In the genomic region with DNA sequence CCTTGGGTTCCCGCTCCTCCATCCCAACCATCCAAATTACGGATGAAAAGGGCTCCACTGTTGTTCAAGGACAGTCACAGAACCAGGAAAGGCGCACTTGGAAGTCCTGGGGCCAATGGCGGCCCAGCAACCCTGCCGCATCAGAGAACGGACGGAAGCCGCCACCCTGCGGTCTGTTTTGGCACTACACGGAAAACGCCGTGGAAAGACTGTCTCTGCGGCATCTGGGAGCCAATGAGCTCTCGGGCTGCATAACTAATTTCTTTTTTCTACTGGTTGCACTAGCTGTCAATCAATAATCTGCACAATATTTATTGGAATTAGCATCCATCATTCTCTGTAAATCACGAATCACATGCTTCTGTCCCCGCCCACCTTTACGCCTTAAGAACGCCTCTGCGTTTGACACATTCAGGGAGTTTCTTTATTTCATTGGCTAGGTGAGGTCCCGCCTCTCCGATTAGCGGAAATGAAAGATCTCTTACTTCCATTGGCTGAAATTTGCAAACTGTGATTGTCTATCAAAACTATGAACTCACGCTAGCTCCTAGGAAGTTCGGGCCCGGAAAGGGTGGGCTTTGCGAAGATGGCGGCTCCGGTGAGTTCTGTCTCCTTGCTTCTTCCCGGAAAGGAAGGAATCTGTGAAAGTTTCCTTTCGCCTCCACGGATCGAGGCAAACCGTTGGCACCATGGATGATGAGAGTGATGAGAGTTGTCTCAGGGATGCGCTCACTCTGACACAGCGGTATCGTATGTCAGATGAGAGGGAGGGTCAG, we compare ENCODE assay signal across 8 mouse cellular contexts. TPM values are rescaled to one million over a fixed set of nuclear protein-coding genes. Genes with fewer than 3 reads are reported as not detected.
DNase-seq lines count a peak whose midpoint lies in the region; ATAC-seq and TF ChIP-seq lines count a peak whose summit lies in the region.

A gene (plus strand): TSS at position 464 of the 776 bp plus-strand sequence.

- H3K9ac ChIP-seq in heart, embryonic 15.5 days: peak within 1 kb of the TSS; percentile 79
- H3K9ac ChIP-seq in liver, embryonic 14.5 days (replicated peaks): peak within 1 kb of the TSS; percentile 88
- peak within 1 kb of the TSS; percentile 81 for H3K9ac ChIP-seq in neural tube, embryonic 11.5 days (ENCODE audit: low read length)
- H3K9ac ChIP-seq in stomach, postnatal 0 days (ENCODE audit: low read length): peak within 1 kb of the TSS; percentile 84

- TF ChIP-seq EP300 in liver, embryonic 14.5 days (IDR thresholded peaks at IDR 0.05; ENCODE audit: low read depth): peak; percentile 58
- TF ChIP-seq EP300 in stomach, postnatal 0 days (optimal IDR thresholded peaks at IDR 0.05): peak; percentile 94

- peak; percentile 96 to 99 for DNase-seq in CD8-positive naive resting alpha-beta T cell, adult 2 months (ENCODE audit: low read depth in 2 of 2, low spot score in 2 of 2)
- DNase-seq in c-Kit-positive CD71-negative TER-119-negative erythroid progenitor cells, embryonic 14.5 days (ENCODE audit: low read depth): peak; percentile 96
- DNase-seq in forebrain, embryonic 10.5 days (ENCODE audit: extremely low spot score, low spot score): peak; percentile 97
- peak; percentile 98 for DNase-seq in kidney, postnatal 25 days
- DNase-seq in liver, embryonic 14.5 days (ENCODE audit: low read depth in 3 of 3, low spot score in 3 of 3): peak; percentile 99
- DNase-seq in neural tube, embryonic 11.5 days (ENCODE audit: low spot score): peak; percentile 98
- DNase-seq in stomach, postnatal 0 days (ENCODE audit: low spot score): peak; percentile 98

- TF ChIP-seq CTCF in liver, embryonic 14.5 days (IDR thresholded peaks at IDR 0.05; ENCODE audit: low read depth): peak; percentile 96
- peak; percentile 95 for TF ChIP-seq CTCF in stomach, postnatal 0 days (IDR thresholded peaks at IDR 0.05; ENCODE audit: low read depth)

- ATAC-seq in heart, embryonic 15.5 days (replicated peaks; ENCODE audit: insufficient number of reproducible peaks, insufficient read depth, low FRiP score, low read depth): peak; percentile 94
- peak; percentile 93 for ATAC-seq in liver, embryonic 14.5 days (ENCODE audit: insufficient read depth)
- peak; percentile 96 for ATAC-seq in neural tube, embryonic 11.5 days (ENCODE audit: insufficient read depth, low FRiP score, low TSS enrichment)
- ATAC-seq in stomach, postnatal 0 days (ENCODE audit: low FRiP score, low TSS enrichment): peak; percentile 96

- H3K9me3 ChIP-seq in forebrain, embryonic 10.5 days: no peaks in the 10 kb centered on the region
- H3K9me3 ChIP-seq in heart, embryonic 15.5 days (replicated peaks): no peaks in the 10 kb centered on the region
- no peaks in the 10 kb centered on the region for H3K9me3 ChIP-seq in liver, embryonic 14.5 days (ENCODE audit: control insufficient read depth, low read length)
- no peaks in the 10 kb centered on the region for H3K9me3 ChIP-seq in neural tube, embryonic 11.5 days (ENCODE audit: control insufficient read depth, low read length)
- H3K9me3 ChIP-seq in stomach, postnatal 0 days (ENCODE audit: control insufficient read depth, low read length): no peaks in the 10 kb centered on the region

- H3K27me3 ChIP-seq in forebrain, embryonic 10.5 days (ENCODE audit: poor library complexity, severe bottlenecking): no peaks in the 10 kb centered on the region
- H3K27me3 ChIP-seq in heart, embryonic 15.5 days: no peaks in the 10 kb centered on the region
- H3K27me3 ChIP-seq in liver, embryonic 14.5 days (ENCODE audit: control insufficient read depth, insufficient read depth, low read length): no peaks in the 10 kb centered on the region
- no peaks in the 10 kb centered on the region for H3K27me3 ChIP-seq in neural tube, embryonic 11.5 days (ENCODE audit: control insufficient read depth, insufficient read depth, low read length)
- no peaks in the 10 kb centered on the region for H3K27me3 ChIP-seq in stomach, postnatal 0 days (ENCODE audit: control insufficient read depth, insufficient read depth, low read length)

- under 1% methylated on average over 36 of the region's 36 CpGs for WGBS in forebrain, embryonic 10.5 days
- WGBS in heart, embryonic 15.5 days: under 1% methylated on average over 36 of the region's 36 CpGs
- under 1% methylated on average over 36 of the region's 36 CpGs for WGBS in liver, embryonic 14.5 days (ENCODE audit: insufficient replicate concordance)
- WGBS in neural tube, embryonic 11.5 days: under 1% methylated on average over 36 of the region's 36 CpGs
- WGBS in stomach, postnatal 0 days: under 1% methylated on average over 36 of the region's 36 CpGs

- peak within 1 kb of the TSS; percentile 75 for H3K4me2 ChIP-seq in heart, embryonic 15.5 days
- peak within 1 kb of the TSS; percentile 99 for H3K4me2 ChIP-seq in liver, embryonic 14.5 days (ENCODE audit: low read depth)
- H3K4me2 ChIP-seq in neural tube, embryonic 11.5 days (ENCODE audit: low read depth): peak within 1 kb of the TSS; percentile 74
- peak within 1 kb of the TSS; percentile 71 for H3K4me2 ChIP-seq in stomach, postnatal 0 days (replicated peaks; ENCODE audit: low read depth)

- peak within 1 kb of the TSS; percentile 80 for H3K4me3 ChIP-seq in forebrain, embryonic 10.5 days
- peak within 1 kb of the TSS; percentile 78 for H3K4me3 ChIP-seq in heart, embryonic 15.5 days
- peak within 1 kb of the TSS; percentile 77 to 100 for H3K4me3 ChIP-seq in liver, embryonic 14.5 days (ENCODE audit: insufficient read depth in 1 of 2, low read depth in 2 of 2, low read length in 2 of 2)
- H3K4me3 ChIP-seq in neural tube, embryonic 11.5 days (ENCODE audit: low read depth, low read length): peak within 1 kb of the TSS; percentile 82
- peak within 1 kb of the TSS; percentile 77 for H3K4me3 ChIP-seq in stomach, postnatal 0 days (ENCODE audit: low read depth, low read length)

- H3K27ac ChIP-seq in forebrain, embryonic 10.5 days: peak within 1 kb of the TSS; percentile 94
- H3K27ac ChIP-seq in heart, embryonic 15.5 days: peak within 1 kb of the TSS; percentile 95
- peak within 1 kb of the TSS; percentile 74 for H3K27ac ChIP-seq in liver, embryonic 14.5 days
- H3K27ac ChIP-seq in neural tube, embryonic 11.5 days (ENCODE audit: low read depth, low read length): peak within 1 kb of the TSS; percentile 88
- peak within 1 kb of the TSS; percentile 94 for H3K27ac ChIP-seq in stomach, postnatal 0 days (replicated peaks)

- peaks cover 15% of the 10 kb centered on the region for H3K4me1 ChIP-seq in forebrain, embryonic 10.5 days
- peaks cover 4% of the 10 kb centered on the region; the same call in 1 of the 2 replicates for H3K4me1 ChIP-seq in heart, embryonic 15.5 days (replicated peaks)
- peaks cover 3 to 4% of the 10 kb centered on the region in 2 experiments; a peak in 3 of 4 replicates for H3K4me1 ChIP-seq in liver, embryonic 14.5 days (replicated peaks; ENCODE audit: control insufficient read depth in 2 of 2, insufficient read depth in 2 of 2, low read length in 1 of 2)
- no peaks in the 10 kb centered on the region for H3K4me1 ChIP-seq in neural tube, embryonic 11.5 days (ENCODE audit: control insufficient read depth, insufficient read depth, low read length)
- no peaks in the 10 kb centered on the region for H3K4me1 ChIP-seq in stomach, postnatal 0 days (replicated peaks; ENCODE audit: control insufficient read depth, insufficient read depth)

- peaks cover 30% of the 10 kb centered on the region for H3K36me3 ChIP-seq in forebrain, embryonic 10.5 days (replicated peaks)
- H3K36me3 ChIP-seq in heart, embryonic 15.5 days: peaks cover 17% of the 10 kb centered on the region
- H3K36me3 ChIP-seq in liver, embryonic 14.5 days (replicated peaks; ENCODE audit: control insufficient read depth, insufficient read depth, low read depth): no peaks in the 10 kb centered on the region; the same call in none of the 2 replicates
- no peaks in the 10 kb centered on the region for H3K36me3 ChIP-seq in neural tube, embryonic 11.5 days (ENCODE audit: control insufficient read depth, insufficient read depth, low read length)
- no peaks in the 10 kb centered on the region; the same call in 1 of the 2 replicates for H3K36me3 ChIP-seq in stomach, postnatal 0 days (ENCODE audit: control insufficient read depth, insufficient read depth, low read length)

RNA-seq across cellular contexts. Expression of the gene that starts here (rescaled TPM):
- 102 and 104 TPM in 2 replicates for polyA plus RNA-seq in forebrain, embryonic 10.5 days (2016; fragmentation: Nextera tagmentation; extraction: Ambion mirVana)
- polyA plus RNA-seq in heart, embryonic 15.5 days (2015; fragmentation: Nextera tagmentation; extraction: Ambion mirVana): 56.2 and 57.1 TPM in 2 replicates
- 14.4 and 31.0 TPM in 2 replicates for polyA plus RNA-seq in liver, embryonic 14.5 days (2012; rRNA removed)
- 36.0 and 39.6 TPM in 2 replicates for polyA plus RNA-seq in liver, embryonic 14.5 days (2014; fragmentation: Nextera tagmentation; extraction: Ambion mirVana)
- 83.9 and 92.4 TPM in 2 replicates for polyA plus RNA-seq in neural tube, embryonic 11.5 days (2014; fragmentation: Nextera tagmentation; extraction: Ambion mirVana)
- polyA plus RNA-seq in stomach, postnatal 0 days (2015; fragmentation: Nextera tagmentation; extraction: Ambion mirVana): 54.4 and 55.2 TPM in 2 replicates

Comparison
In these comparisons a context has a peak if more than half of its experiments do, and no peak if none do; other contexts are left out.
1. Peak in every context shown above with its lines: DNase-seq, ATAC-seq, H3K4me3 ChIP-seq and H3K27ac ChIP-seq.